Mouse (Mus musculus) bone marrow macrophage, adult 2 months (primary cell): ENCODE results near the gene M1ap.

ENCODE experiments used
- CTCF ChIP-seq: IDR thresholded peaks from 2 replicates; pipeline ENCODE4 v1.5.1; 2012; ENCODE audit warnings: low read depth, mild to moderate bottlenecking, low read length, moderate library complexity
- POLR2A ChIP-seq: IDR thresholded peaks from 2 replicates; pipeline ENCODE4 v1.6.1; 2012; ENCODE audit warnings: mild to moderate bottlenecking, low read depth, low read length, borderline replicate concordance

DNA sequence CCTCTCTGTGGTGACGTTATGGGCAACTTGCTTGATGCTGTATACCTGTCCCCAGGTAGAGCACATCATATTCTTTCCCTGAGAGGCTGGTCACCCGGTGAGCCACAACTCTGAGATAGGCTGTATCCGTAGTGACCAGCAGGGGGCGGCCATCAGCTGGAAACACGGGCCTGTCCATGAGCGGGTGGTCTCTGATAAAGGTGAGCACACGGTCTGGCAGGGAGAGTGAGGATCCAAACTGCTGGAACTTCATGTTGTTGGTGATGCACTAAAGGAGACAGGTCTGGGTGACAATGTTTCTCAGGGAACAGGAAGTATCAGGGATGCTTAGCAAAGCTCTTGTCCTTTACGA is 28.9 kb upstream of the M1ap start:
- TF ChIP-seq POLR2A = no peak
- peak; percentile 96 for TF ChIP-seq CTCF
